Comparison of ENCODE assay signal across 18 mouse cellular contexts in genomic region chr8:111902080-111902479, GRCm38 (mm10). TPM values are rescaled to one million over a fixed set of nuclear protein-coding genes. Genes with fewer than 3 reads are reported as not detected.
A peak's percentile ranks its signal among the peaks of the same experiment; 100 is the strongest.
DNase-seq lines count a peak whose midpoint lies in the region; ATAC-seq and TF ChIP-seq lines count a peak whose summit lies in the region.
"Had no signal": no experiment of that assay in that cellular context is flagged by ENCODE, and none has a peak within 500 bp of the region (broad histone marks: within the 10 kb centered on the region; RNA-seq: fewer than 3 reads in every experiment).

No protein-coding gene starts in this region.

- TF ChIP-seq CTCF in C2C12 (IDR thresholded peaks at IDR 0.05; ENCODE audit: control insufficient read depth, insufficient read depth, insufficient read length): no peak

- no peak overlapping the region for H3K4me3 ChIP-seq in heart, embryonic 12.5 days
- no peak overlapping the region for H3K4me3 ChIP-seq in C2C12 (ENCODE audit: insufficient read depth, poor library complexity, severe bottlenecking)
- no peak overlapping the region for H3K4me3 ChIP-seq in embryonic facial prominence, embryonic 12.5 days
- no peak overlapping the region for H3K4me3 ChIP-seq in forebrain, embryonic 15.5 days
- H3K4me3 ChIP-seq: layer of hippocampus, adult 2 months; stomach, embryonic 15.5 days had no signal

- ATAC-seq in heart, embryonic 12.5 days (ENCODE audit: insufficient number of reproducible peaks, low FRiP score): no peak
- ATAC-seq in embryonic facial prominence, embryonic 12.5 days (ENCODE audit: insufficient number of reproducible peaks, insufficient read depth, low FRiP score, low TSS enrichment): peak; percentile 47; the same call in 1 of the 2 replicates
- ATAC-seq in forebrain, embryonic 15.5 days (replicated peaks): no peak

- peaks cover 12% of the 10 kb centered on the region for H3K4me1 ChIP-seq in heart, embryonic 12.5 days (replicated peaks)
- H3K4me1 ChIP-seq in embryonic facial prominence, embryonic 12.5 days: peaks cover 12% of the 10 kb centered on the region
- H3K4me1 ChIP-seq in forebrain, embryonic 15.5 days: no peaks in the 10 kb centered on the region
- H3K4me1 ChIP-seq: stomach, embryonic 15.5 days had no signal

- H3ac ChIP-seq in C2C12 (ENCODE audit: control insufficient read depth, insufficient read length, low read depth): no peak overlapping the region

- H3K79me3 ChIP-seq in C2C12 (ENCODE audit: low read depth): no peaks in the 10 kb centered on the region

- H3K79me2 ChIP-seq in C2C12 (ENCODE audit: control insufficient read depth, insufficient read depth): no peaks in the 10 kb centered on the region

- no peaks in the 10 kb centered on the region for H3K36me3 ChIP-seq in heart, embryonic 12.5 days
- no peaks in the 10 kb centered on the region for H3K36me3 ChIP-seq in C2C12 (ENCODE audit: control insufficient read depth, insufficient read depth)
- H3K36me3 ChIP-seq in embryonic facial prominence, embryonic 12.5 days: no peaks in the 10 kb centered on the region
- no peaks in the 10 kb centered on the region for H3K36me3 ChIP-seq in forebrain, embryonic 15.5 days
- H3K36me3 ChIP-seq: stomach, embryonic 15.5 days had no signal

- DNase-seq in heart, adult 8-10 months (ENCODE audit: low spot score): peak; percentile 29
- peak; percentile 42 to 48 for DNase-seq in heart, postnatal 10 days
- DNase-seq in adrenal gland, postnatal 14 days: no peak
- no peak for DNase-seq in natural killer cell, adult 2 months (ENCODE audit: low spot score in 2 of 2)
- DNase-seq: cerebellum, postnatal 10 days; left cerebral cortex, postnatal 4 days; lung, adult 18-20 months; right cerebral cortex, postnatal 4 days; thymus, postnatal 36 days had no signal

- H3K27me3 ChIP-seq in heart, embryonic 12.5 days (replicated peaks): 0 out of 2 replicates have a peak, but pooled peaks cover 4% of the 10 kb centered on the region
- H3K27me3 ChIP-seq in C2C12 (ENCODE audit: control insufficient read depth, insufficient read depth, insufficient read length): no peaks in the 10 kb centered on the region
- H3K27me3 ChIP-seq in embryonic facial prominence, embryonic 12.5 days: no peaks in the 10 kb centered on the region
- H3K27me3 ChIP-seq in forebrain, embryonic 15.5 days: no peaks in the 10 kb centered on the region
- H3K27me3 ChIP-seq: stomach, embryonic 15.5 days had no signal

- H3K9ac ChIP-seq in heart, embryonic 12.5 days: no peak overlapping the region
- H3K9ac ChIP-seq in embryonic facial prominence, embryonic 12.5 days: no peak overlapping the region
- H3K9ac ChIP-seq in forebrain, embryonic 15.5 days (replicated peaks): no peak overlapping the region
- H3K9ac ChIP-seq: stomach, embryonic 15.5 days had no signal

- H3K27ac ChIP-seq in heart, embryonic 12.5 days (ENCODE audit: poor library complexity, severe bottlenecking): no peak overlapping the region
- H3K27ac ChIP-seq in embryonic facial prominence, embryonic 12.5 days: no peak overlapping the region
- H3K27ac ChIP-seq in forebrain, embryonic 15.5 days (replicated peaks): no peak overlapping the region
- H3K27ac ChIP-seq: layer of hippocampus, adult 2 months; stomach, embryonic 15.5 days had no signal

- intact Hi-C loops in heart, postnatal 10 days (cut with DNase I): no loop called here

- 16% methylated on average over 5 of the region's 5 CpGs for WGBS in heart, embryonic 12.5 days
- WGBS in embryonic facial prominence, embryonic 12.5 days: 12% methylated on average over 5 of the region's 5 CpGs
- 40% methylated on average over 5 of the region's 5 CpGs for WGBS in forebrain, embryonic 15.5 days

- no peak overlapping the region for H3K4me2 ChIP-seq in heart, embryonic 12.5 days
- no peak overlapping the region for H3K4me2 ChIP-seq in embryonic facial prominence, embryonic 12.5 days (replicated peaks)
- no peak overlapping the region for H3K4me2 ChIP-seq in forebrain, embryonic 15.5 days (replicated peaks)
- H3K4me2 ChIP-seq: stomach, embryonic 15.5 days had no signal

- H3K9me3 ChIP-seq in heart, embryonic 12.5 days (replicated peaks): no peaks in the 10 kb centered on the region
- no peaks in the 10 kb centered on the region for H3K9me3 ChIP-seq in embryonic facial prominence, embryonic 12.5 days
- no peaks in the 10 kb centered on the region for H3K9me3 ChIP-seq in forebrain, embryonic 15.5 days
- H3K9me3 ChIP-seq: stomach, embryonic 15.5 days had no signal

TF ChIP-seq in C2C12, 6 proteins besides CTCF, POLR2A, EP300 and RAD21:
- TF ChIP-seq USF1 (IDR thresholded peaks at IDR 0.05; ENCODE audit: low read depth): no peak
- peak; percentile 83 for TF ChIP-seq MYOD1 (IDR thresholded peaks at IDR 0.05; ENCODE audit: control insufficient read depth, insufficient read length, low read depth)
- TF ChIP-seq FOSL1 (IDR thresholded peaks at IDR 0.05; ENCODE audit: insufficient read depth, low read length, poor library complexity, severe bottlenecking): no peak

RNA-seq across cellular contexts. Expression of gene Chst5, which starts 8.2 kb away (rescaled TPM):
- not detected for total RNA-seq in heart, adult 8-10 months (2022)
- 0.12 and 0.45 TPM in 2 replicates for polyA plus RNA-seq in heart, embryonic 12.5 days (2016; fragmentation: Nextera tagmentation; extraction: Ambion mirVana)
- polyA plus RNA-seq in C2C12 (2012; fragmentation: generic; extraction: Trizol): not detected
- polyA plus RNA-seq in embryonic facial prominence, embryonic 12.5 days (2016; fragmentation: Nextera tagmentation; extraction: Ambion mirVana): 2.9 and 4.1 TPM in 2 replicates
- total RNA-seq in heart, postnatal 10 days (2021): not detected
- not detected in 2 replicates for total RNA-seq in adrenal gland, postnatal 14 days (2021)
- 2.7 and 2.8 TPM in 2 replicates for polyA plus RNA-seq in forebrain, embryonic 15.5 days (2015; fragmentation: Nextera tagmentation; extraction: Ambion mirVana)
- total RNA-seq: megakaryocyte-erythroid progenitor cell, adult 5-6 weeks; MEL had no signal
- polyA plus RNA-seq: heart, postnatal 0 days had no signal

RNA-seq across cellular contexts. Expression of gene Tmem170, which starts 25.5 kb away (rescaled TPM):
- 1 to 10 TPM; 2.5 to 3.6 (median 2.6) TPM for total RNA-seq in heart, adult 8-10 months (2022)
- 4.4 and 4.8 TPM in 2 replicates for polyA plus RNA-seq in heart, embryonic 12.5 days (2016; fragmentation: Nextera tagmentation; extraction: Ambion mirVana)
- 1.1 TPM for polyA plus RNA-seq in C2C12 (2012; fragmentation: generic; extraction: Trizol)
- polyA plus RNA-seq in embryonic facial prominence, embryonic 12.5 days (2016; fragmentation: Nextera tagmentation; extraction: Ambion mirVana): 8.8 and 8.9 TPM in 2 replicates
- total RNA-seq in heart, postnatal 10 days (2021): 1 to 10 TPM; 2.7 to 3.4 TPM
- total RNA-seq in adrenal gland, postnatal 14 days (2021): 5.8 and 6.5 TPM in 2 replicates
- polyA plus RNA-seq in forebrain, embryonic 15.5 days (2015; fragmentation: Nextera tagmentation; extraction: Ambion mirVana): 4.2 and 4.3 TPM in 2 replicates

RNA-seq across cellular contexts. Expression of gene Tmem231, which starts 31.6 kb away (rescaled TPM):
- total RNA-seq in heart, adult 8-10 months (2022): 1 to 10 TPM; 2.1 to 2.7 (median 2.4) TPM
- polyA plus RNA-seq in heart, embryonic 12.5 days (2016; fragmentation: Nextera tagmentation; extraction: Ambion mirVana): 5.4 and 7.1 TPM in 2 replicates
- 2.2 TPM for polyA plus RNA-seq in C2C12 (2012; fragmentation: generic; extraction: Trizol)
- 21.1 and 22.2 TPM in 2 replicates for polyA plus RNA-seq in embryonic facial prominence, embryonic 12.5 days (2016; fragmentation: Nextera tagmentation; extraction: Ambion mirVana)
- total RNA-seq in heart, postnatal 10 days (2021): 1 to 10 TPM; 1.5 to 2.3 TPM
- total RNA-seq in adrenal gland, postnatal 14 days (2021): 5.3 and 5.5 TPM in 2 replicates
- 14.6 and 16.6 TPM in 2 replicates for polyA plus RNA-seq in forebrain, embryonic 15.5 days (2015; fragmentation: Nextera tagmentation; extraction: Ambion mirVana)

RNA-seq across cellular contexts. Expression of gene Gabarapl2, which starts 38.4 kb away (rescaled TPM):
- total RNA-seq in heart, adult 8-10 months (2022): 100 to 1,000 TPM; 121 to 131 (median 122) TPM
- 176 and 184 TPM in 2 replicates for polyA plus RNA-seq in heart, embryonic 12.5 days (2016; fragmentation: Nextera tagmentation; extraction: Ambion mirVana)
- polyA plus RNA-seq in C2C12 (2012; fragmentation: generic; extraction: Trizol): 44.6 TPM
- polyA plus RNA-seq in embryonic facial prominence, embryonic 12.5 days (2016; fragmentation: Nextera tagmentation; extraction: Ambion mirVana): 175 and 183 TPM in 2 replicates
- total RNA-seq in heart, postnatal 10 days (2021): 100 to 1,000 TPM; 121 to 124 TPM
- total RNA-seq in adrenal gland, postnatal 14 days (2021): 124 and 128 TPM in 2 replicates
- 483 and 504 TPM in 2 replicates for polyA plus RNA-seq in forebrain, embryonic 15.5 days (2015; fragmentation: Nextera tagmentation; extraction: Ambion mirVana)

RNA-seq across cellular contexts. Expression of gene Cfdp1, which starts 48.0 kb away (rescaled TPM):
- total RNA-seq in heart, adult 8-10 months (2022): 10 to 100 TPM; 27.4 to 37.6 (median 32.7) TPM
- 144 and 149 TPM in 2 replicates for polyA plus RNA-seq in heart, embryonic 12.5 days (2016; fragmentation: Nextera tagmentation; extraction: Ambion mirVana)
- 58.8 TPM for polyA plus RNA-seq in C2C12 (2012; fragmentation: generic; extraction: Trizol)
- polyA plus RNA-seq in embryonic facial prominence, embryonic 12.5 days (2016; fragmentation: Nextera tagmentation; extraction: Ambion mirVana): 235 and 250 TPM in 2 replicates
- 10 to 100 TPM; 43.7 to 53.7 TPM for total RNA-seq in heart, postnatal 10 days (2021)
- 82.4 and 83.1 TPM in 2 replicates for total RNA-seq in adrenal gland, postnatal 14 days (2021)
- 173 and 181 TPM in 2 replicates for polyA plus RNA-seq in forebrain, embryonic 15.5 days (2015; fragmentation: Nextera tagmentation; extraction: Ambion mirVana)

Comparison
In these comparisons a context has a peak if more than half of its experiments do, and no peak if none do; other contexts are left out.
1. DNase-seq: peak in heart, adult 8-10 months (single experiment) and heart, postnatal 10 days (2 of 2); none in adrenal gland, postnatal 14 days (single experiment) and natural killer cell, adult 2 months (0 of 2).